Mouse (Mus musculus): ENCODE measurements around the gene Gm5269. TPM values are rescaled to one million over a fixed set of nuclear protein-coding genes. Genes with fewer than 3 reads are reported as not detected.

Gm5269 gene
- total and polyA plus RNA-seq, 3 experiments = not detected

DNA sequence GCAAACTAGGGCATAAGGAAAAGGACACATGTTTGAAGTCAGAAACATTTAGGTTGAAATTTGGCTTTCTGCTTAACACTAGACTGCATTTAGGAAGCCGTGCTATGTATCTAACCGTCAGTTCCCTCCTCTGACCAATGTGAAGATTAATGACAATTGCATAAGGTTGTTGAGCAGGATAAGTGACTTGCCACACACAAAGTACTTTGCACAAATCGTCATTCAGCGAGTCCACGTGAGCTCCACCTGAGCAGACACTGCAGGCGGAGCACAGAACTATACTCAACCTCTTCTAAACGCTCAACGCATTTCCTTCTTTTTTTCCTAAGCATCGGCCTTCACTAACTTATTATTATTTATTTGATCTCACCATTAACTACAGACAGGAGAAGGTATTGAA lies 3.3 kb downstream of the Gm5269 start:
- Histone ChIP-seq H3K9me3 (replicated peaks) (no peaks in the 10 kb centered on the region), H3K4me3 (ENCODE audit: low read depth, low read length) (no peak overlapping the region), H3K27me3 (ENCODE audit: insufficient read depth, low read length) (peaks cover 9% of the 10 kb centered on the region), H3K36me3 (replicated peaks) (no peaks in the 10 kb centered on the region), H3K4me1 (ENCODE audit: insufficient read depth, low read depth, low read length) (peaks cover 6% of the 10 kb centered on the region)
- ATAC-seq (ENCODE audit: extremely low read depth, insufficient number of reproducible peaks, low FRiP score, poor library complexity, severe bottlenecking) = no peak
- TF ChIP-seq GATA2 (IDR thresholded peaks at IDR 0.05; ENCODE audit: borderline replicate concordance, low read depth, low read length) (no peak), TAL1 (conservative IDR thresholded peaks at IDR 0.05; ENCODE audit: low read depth, low read length) (no peak), CTCF (IDR thresholded peaks at IDR 0.05; ENCODE audit: low read depth, low read length) (no peak), GATA1 (IDR thresholded peaks at IDR 0.05; ENCODE audit: borderline replicate concordance, low read length) (no peak), POLR2AphosphoS5 (IDR thresholded peaks at IDR 0.05; ENCODE audit: insufficient replicate concordance, low read depth, low read length) (no peak)
- no peak for DNase-seq (ENCODE audit: low spot score)

DNA sequence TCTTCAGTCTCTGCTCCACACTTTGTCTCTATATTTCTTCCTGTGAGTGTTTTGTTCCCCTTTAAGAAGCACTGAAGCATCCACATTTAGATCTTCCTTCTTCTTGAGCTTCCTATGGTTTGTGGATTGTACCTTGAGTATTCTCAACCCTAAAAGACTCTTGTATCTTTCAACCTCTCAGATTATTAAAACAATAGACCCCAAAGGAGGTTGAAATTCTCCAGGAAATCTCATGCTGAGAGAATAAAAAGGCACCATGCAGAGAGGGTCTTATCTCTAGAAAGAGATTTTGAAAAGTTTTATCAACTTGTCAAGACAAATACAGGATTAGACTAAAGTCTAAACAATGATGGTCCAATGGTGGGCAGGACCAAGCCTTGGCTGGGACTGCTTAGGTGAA lies 6.7 kb downstream of the Gm5269 start:
- Histone ChIP-seq H3K4me1 (ENCODE audit: insufficient read depth, low read depth, low read length) (peaks cover 20% of the 10 kb centered on the region), H3K27me3 (ENCODE audit: insufficient read depth, low read length) (no peaks in the 10 kb centered on the region), H3K9me3 (replicated peaks) (no peaks in the 10 kb centered on the region), H3K36me3 (replicated peaks) (no peaks in the 10 kb centered on the region), H3K4me3 (ENCODE audit: low read depth, low read length) (no peak overlapping the region)
- ATAC-seq (ENCODE audit: extremely low read depth, insufficient number of reproducible peaks, low FRiP score, poor library complexity, severe bottlenecking) = no peak
- TF ChIP-seq GATA2 (IDR thresholded peaks at IDR 0.05; ENCODE audit: borderline replicate concordance, low read depth, low read length) = no peak
- TF ChIP-seq TAL1 (conservative IDR thresholded peaks at IDR 0.05; ENCODE audit: low read depth, low read length) = no peak
- TF ChIP-seq GATA1 (IDR thresholded peaks at IDR 0.05; ENCODE audit: borderline replicate concordance, low read length) = no peak
- TF ChIP-seq POLR2AphosphoS5 (IDR thresholded peaks at IDR 0.05; ENCODE audit: insufficient replicate concordance, low read depth, low read length) = no peak
- no peak for TF ChIP-seq CTCF (IDR thresholded peaks at IDR 0.05; ENCODE audit: low read depth, low read length)
- DNase-seq (ENCODE audit: low spot score) = no peak

DNA sequence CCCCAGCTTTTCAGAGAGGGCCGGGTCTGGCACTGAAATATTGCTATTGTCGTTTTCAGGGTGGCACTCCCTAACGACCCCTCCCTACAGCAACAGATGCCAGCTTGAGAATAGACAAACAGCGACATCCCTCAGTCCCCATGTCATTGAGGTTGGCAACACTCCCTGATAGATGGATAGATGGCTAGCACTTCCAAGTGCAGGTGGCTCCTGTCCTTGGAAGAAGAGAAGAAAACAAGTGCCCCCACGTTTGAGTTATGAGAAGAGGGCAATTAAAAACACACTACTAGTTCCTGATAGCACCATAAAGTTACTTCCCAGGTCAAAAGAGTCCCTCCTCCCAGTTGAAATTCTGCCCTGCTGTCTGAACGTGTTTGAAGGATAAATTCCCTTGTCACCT lies 8.0 kb downstream of the Gm5269 start:
- Histone ChIP-seq H3K36me3 (replicated peaks) (no peaks in the 10 kb centered on the region), H3K4me1 (ENCODE audit: insufficient read depth, low read depth, low read length) (peaks cover 20% of the 10 kb centered on the region), H3K4me3 (ENCODE audit: low read depth, low read length) (no peak overlapping the region), H3K9me3 (replicated peaks) (no peaks in the 10 kb centered on the region), H3K27me3 (ENCODE audit: insufficient read depth, low read length) (no peaks in the 10 kb centered on the region)
- ATAC-seq (ENCODE audit: extremely low read depth, insufficient number of reproducible peaks, low FRiP score, poor library complexity, severe bottlenecking) = no peak
- DNase-seq (ENCODE audit: low spot score) = no peak
- TF ChIP-seq POLR2AphosphoS5 (IDR thresholded peaks at IDR 0.05; ENCODE audit: insufficient replicate concordance, low read depth, low read length) (no peak), TAL1 (conservative IDR thresholded peaks at IDR 0.05; ENCODE audit: low read depth, low read length) (no peak), GATA2 (IDR thresholded peaks at IDR 0.05; ENCODE audit: borderline replicate concordance, low read depth, low read length) (no peak)

DNA sequence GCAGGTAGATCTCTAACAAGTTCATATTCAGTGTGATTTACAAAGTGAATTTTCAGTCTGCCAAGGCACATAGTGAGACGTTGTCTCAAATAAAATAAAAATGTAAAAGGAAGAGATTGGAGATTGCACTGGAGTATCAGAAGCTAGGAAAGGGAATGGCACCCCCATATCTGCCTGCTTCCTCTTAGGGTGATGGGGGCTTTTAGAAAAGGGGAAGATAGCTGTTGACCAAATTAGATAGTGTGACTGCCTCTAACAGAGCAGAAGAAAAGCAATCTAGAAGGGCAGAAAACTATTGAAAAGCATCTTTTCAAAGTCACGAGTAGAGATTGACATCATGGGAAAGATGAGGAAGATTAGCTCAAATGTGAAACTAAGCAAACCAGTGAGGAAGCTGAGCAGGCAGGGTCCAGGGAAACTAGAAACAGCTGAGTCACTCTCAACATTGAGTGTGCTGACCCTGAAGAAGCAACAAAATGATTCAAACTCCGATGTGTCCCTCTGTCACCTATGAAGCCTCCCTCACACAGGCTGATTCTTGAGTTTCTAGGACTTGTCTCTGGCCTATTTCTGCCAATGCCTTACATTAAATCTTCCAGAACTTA lies 8.7 kb downstream of the Gm5269 start:
- H3K4me1 ChIP-seq (ENCODE audit: insufficient read depth, low read depth, low read length) = peaks cover 23% of the 10 kb centered on the region
- H3K4me3 ChIP-seq (ENCODE audit: low read depth, low read length) = no peak overlapping the region
- H3K9me3 ChIP-seq (replicated peaks) = no peaks in the 10 kb centered on the region
- no peaks in the 10 kb centered on the region for H3K36me3 ChIP-seq (replicated peaks)
- no peak for DNase-seq (ENCODE audit: low spot score)
- TF ChIP-seq GATA2 (IDR thresholded peaks at IDR 0.05; ENCODE audit: borderline replicate concordance, low read depth, low read length) (no peak), GATA1 (IDR thresholded peaks at IDR 0.05; ENCODE audit: borderline replicate concordance, low read length) (no peak), TAL1 (conservative IDR thresholded peaks at IDR 0.05; ENCODE audit: low read depth, low read length) (no peak), CTCF (IDR thresholded peaks at IDR 0.05; ENCODE audit: low read depth, low read length) (no peak), POLR2AphosphoS5 (IDR thresholded peaks at IDR 0.05; ENCODE audit: insufficient replicate concordance, low read depth, low read length) (no peak)
- peak; percentile 24; the same call in 1 of the 2 replicates for ATAC-seq (ENCODE audit: extremely low read depth, insufficient number of reproducible peaks, low FRiP score, poor library complexity, severe bottlenecking)
- H3K27me3 ChIP-seq (ENCODE audit: insufficient read depth, low read length) = no peaks in the 10 kb centered on the region

DNA sequence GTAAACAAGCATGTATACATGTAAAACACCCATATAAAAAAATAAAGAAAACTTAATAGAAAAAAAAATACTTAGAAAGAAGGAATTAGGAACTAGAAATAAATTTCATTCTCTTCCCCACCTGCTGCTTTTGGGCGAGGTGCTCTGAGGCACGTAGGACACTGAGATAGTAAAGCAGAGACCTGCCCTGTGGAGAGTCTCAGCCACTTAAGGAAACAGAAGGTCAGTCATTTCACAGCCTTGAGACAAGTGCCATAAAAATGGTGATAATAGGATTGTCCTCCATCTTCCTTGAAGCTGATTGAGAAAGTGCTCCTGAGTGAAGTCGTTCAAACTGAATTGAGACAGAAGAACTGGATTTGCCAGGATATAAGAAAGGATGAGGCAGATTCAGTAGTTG lies 12.6 kb downstream of the Gm5269 start:
- H3K36me3 ChIP-seq (replicated peaks) = no peaks in the 10 kb centered on the region
- peaks cover 51% of the 10 kb centered on the region for H3K4me1 ChIP-seq (ENCODE audit: insufficient read depth, low read depth, low read length)
- H3K9me3 ChIP-seq (replicated peaks) = no peaks in the 10 kb centered on the region
- ATAC-seq (ENCODE audit: extremely low read depth, insufficient number of reproducible peaks, low FRiP score, poor library complexity, severe bottlenecking) (no peak), DNase-seq (ENCODE audit: low spot score) (no peak)
- H3K4me3 ChIP-seq (ENCODE audit: low read depth, low read length) = no peak overlapping the region
- TF ChIP-seq TAL1 (conservative IDR thresholded peaks at IDR 0.05; ENCODE audit: low read depth, low read length) = no peak
- no peak for TF ChIP-seq GATA2 (IDR thresholded peaks at IDR 0.05; ENCODE audit: borderline replicate concordance, low read depth, low read length)
- no peak for TF ChIP-seq POLR2AphosphoS5 (IDR thresholded peaks at IDR 0.05; ENCODE audit: insufficient replicate concordance, low read depth, low read length)
- TF ChIP-seq GATA1 (IDR thresholded peaks at IDR 0.05; ENCODE audit: borderline replicate concordance, low read length) = no peak
- no peak for TF ChIP-seq CTCF (IDR thresholded peaks at IDR 0.05; ENCODE audit: low read depth, low read length)
- no peaks in the 10 kb centered on the region for H3K27me3 ChIP-seq (ENCODE audit: insufficient read depth, low read length)

DNA sequence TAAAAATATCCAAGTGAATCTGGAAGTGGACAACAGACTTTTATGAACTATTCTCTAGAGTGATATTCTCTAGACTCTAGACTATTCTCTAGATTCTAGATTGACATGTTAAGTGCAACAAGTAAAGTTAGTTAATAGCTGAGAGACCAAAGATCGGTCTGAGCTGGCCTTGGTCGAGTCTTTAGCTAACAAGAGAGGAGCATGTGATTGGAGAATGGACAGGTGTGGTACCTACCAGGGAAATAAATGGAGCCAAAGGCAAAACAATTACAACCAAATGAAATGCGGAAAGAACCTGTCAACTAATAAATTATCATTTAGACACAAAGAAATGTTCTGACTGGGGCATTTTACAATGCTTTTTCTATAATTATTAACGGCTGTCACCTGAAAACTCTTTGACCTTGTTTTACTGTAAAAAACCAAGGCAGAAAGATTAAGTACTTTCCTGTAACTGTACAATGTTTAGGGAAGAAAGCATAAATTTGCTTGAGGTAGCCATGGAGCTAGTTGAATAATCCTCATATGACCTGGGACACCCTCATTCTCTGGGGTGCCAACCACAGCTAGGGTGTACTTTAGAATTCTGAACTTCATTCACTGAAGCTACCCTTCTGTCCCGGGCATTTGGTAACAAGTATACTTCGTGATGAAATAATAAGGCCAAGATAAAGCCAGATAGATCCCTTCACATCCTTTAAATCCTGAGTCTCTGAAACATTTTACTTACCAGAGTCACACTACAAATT lies 13.4 kb downstream of the Gm5269 start:
- DNase-seq (ENCODE audit: low spot score) (no peak), ATAC-seq (ENCODE audit: extremely low read depth, insufficient number of reproducible peaks, low FRiP score, poor library complexity, severe bottlenecking) (no peak)
- Histone ChIP-seq H3K4me1 (ENCODE audit: insufficient read depth, low read depth, low read length) (peaks cover 52% of the 10 kb centered on the region), H3K4me3 (ENCODE audit: low read depth, low read length) (no peak overlapping the region), H3K27me3 (ENCODE audit: insufficient read depth, low read length) (no peaks in the 10 kb centered on the region), H3K9me3 (replicated peaks) (no peaks in the 10 kb centered on the region), H3K36me3 (replicated peaks) (no peaks in the 10 kb centered on the region)
- TF ChIP-seq CTCF (IDR thresholded peaks at IDR 0.05; ENCODE audit: low read depth, low read length) (no peak), POLR2AphosphoS5 (IDR thresholded peaks at IDR 0.05; ENCODE audit: insufficient replicate concordance, low read depth, low read length) (no peak), TAL1 (conservative IDR thresholded peaks at IDR 0.05; ENCODE audit: low read depth, low read length) (no peak), GATA1 (IDR thresholded peaks at IDR 0.05; ENCODE audit: borderline replicate concordance, low read length) (no peak), GATA2 (IDR thresholded peaks at IDR 0.05; ENCODE audit: borderline replicate concordance, low read depth, low read length) (no peak)

Measured in G1E (cell line).